Mouse (Mus musculus): ENCODE data around the gene Plin4. TPM values are rescaled to one million over a fixed set of nuclear protein-coding genes. Genes with fewer than 3 reads are reported as not detected.
"Not testable (repeated sequence)": the region's sequence is repeated elsewhere in the genome, so short reads cannot be mapped to it uniquely, and the experiment has no call there.

Gene Plin4
- polyA plus RNA-seq, 1 experiment from 2014 or later = 7.1 TPM

DNA sequence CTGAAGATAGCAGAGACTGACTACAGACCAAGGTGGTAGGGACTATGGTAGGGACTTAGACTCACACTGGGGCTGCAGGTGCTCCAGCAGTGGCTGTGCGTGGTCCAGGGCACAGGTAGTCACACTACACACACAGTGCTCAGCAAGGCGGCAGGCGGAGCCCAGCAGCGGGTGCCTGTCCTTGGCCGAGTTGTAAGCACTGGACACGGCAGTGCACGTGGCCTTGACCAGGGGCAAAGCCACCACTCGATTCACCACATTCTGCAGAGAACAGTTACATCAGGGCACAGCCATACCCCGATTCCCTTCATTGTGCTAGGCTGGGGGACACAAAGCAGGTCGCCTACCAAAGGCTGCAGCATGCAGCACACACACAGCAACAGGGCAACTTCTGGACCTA, 6.6 kb upstream of the Plin4 start:
- CTCF ChIA-PET = interaction anchor here (1.4 to 1.6 kb wide), 2 partner anchors 9 to 17 kb away, joined by 3 to 4 read pairs; no protein-coding TSS in a partner anchor
- DNase-seq (ENCODE audit: low read depth, low spot score) (no peak), ATAC-seq (no peak)
- H3K27me3 ChIP-seq = peaks cover 18% of the 10 kb centered on the region
- POLR2A ChIA-PET = no interaction called here
- no peak for TF ChIP-seq CTCF (IDR thresholded peaks at IDR 0.05)
- in situ Hi-C loops (cut with MboI; ENCODE audit: low pct_unique_long_range_greater_than_20kb) = no loop called here

DNA sequence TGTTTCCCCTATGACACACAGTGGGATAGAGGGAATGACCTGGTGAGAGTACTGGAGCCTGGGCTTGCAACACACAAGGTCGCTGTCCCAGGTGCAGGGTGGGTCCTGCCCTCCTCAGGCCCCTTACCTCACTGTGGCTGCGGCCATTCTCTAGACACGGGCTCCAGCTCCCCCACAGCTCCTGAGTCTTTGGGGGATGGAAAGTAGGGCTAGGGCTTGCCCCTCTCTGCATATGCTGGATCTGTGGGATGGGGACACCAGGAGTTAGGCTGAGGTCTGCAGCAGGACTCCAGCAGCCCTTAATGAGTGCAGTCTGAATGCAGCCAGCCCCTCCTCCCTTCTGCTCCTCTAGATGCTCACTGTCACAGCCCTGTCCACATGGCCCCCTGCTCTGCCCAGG, 3.1 kb upstream of the Plin4 start:
- TF ChIP-seq CTCF (IDR thresholded peaks at IDR 0.05) = no peak

DNA sequence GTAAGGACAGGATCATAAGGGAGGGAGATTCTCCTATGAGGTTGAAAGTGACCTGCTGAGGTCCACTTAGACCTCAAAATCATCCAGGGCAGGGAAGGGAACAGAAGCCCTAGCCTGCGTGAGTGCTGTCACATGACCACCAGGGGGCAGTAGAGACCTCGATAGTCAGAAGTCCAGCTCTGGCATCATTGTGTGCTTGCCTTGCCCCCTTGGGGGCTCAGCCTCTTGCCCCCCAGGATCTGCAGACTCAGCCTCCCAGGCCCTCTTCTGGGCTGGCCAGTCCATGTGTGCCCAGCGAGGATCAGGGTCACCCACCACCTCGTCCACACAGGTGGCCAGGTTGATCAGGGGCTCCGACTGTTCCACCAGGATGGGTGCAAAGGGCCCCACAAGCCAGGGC, 2.3 kb upstream of the Plin4 start:
- no peak for ATAC-seq

More for the DNA sequence above, 3.1 kb upstream of the Plin4 start:
- ChIA-PET CTCF (interaction anchor here (1.7 kb wide), 1 partner anchor 26 kb away, joined by 3 read pairs; no protein-coding TSS in a partner anchor), POLR2A (no interaction called here)
- peaks cover 5% of the 10 kb centered on the region for H3K27me3 ChIP-seq
- ATAC-seq (no peak), DNase-seq (ENCODE audit: low read depth, low spot score) (no peak)
- in situ Hi-C loops (cut with MboI; ENCODE audit: low pct_unique_long_range_greater_than_20kb) = no loop called here

DNA sequence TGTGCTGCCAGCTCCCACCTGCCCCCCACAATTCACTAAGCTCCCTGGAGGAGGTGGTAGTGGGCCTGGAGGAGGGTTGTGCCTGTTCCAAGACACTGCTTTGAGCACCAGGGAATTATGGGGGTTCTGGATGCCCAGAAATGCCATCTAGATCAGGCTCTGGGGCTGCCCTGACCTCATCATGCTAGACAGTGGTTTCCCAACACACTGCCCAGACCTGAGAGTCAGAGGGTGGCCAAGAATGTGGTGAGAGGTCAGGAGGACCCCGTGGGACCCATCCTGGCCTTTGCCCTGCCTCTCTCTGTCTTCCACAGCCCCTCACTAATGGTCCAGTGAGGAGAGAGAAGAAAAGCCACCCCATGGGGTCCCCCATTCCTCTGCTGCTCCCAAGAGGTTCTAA, 1.4 kb upstream of the Plin4 start:
- ATAC-seq = no peak
- no peaks in the 10 kb centered on the region for H3K27me3 ChIP-seq
- TF ChIP-seq CTCF (IDR thresholded peaks at IDR 0.05) = no peak
- in situ Hi-C loops (cut with MboI; ENCODE audit: low pct_unique_long_range_greater_than_20kb) = no loop called here
- POLR2A ChIA-PET = no interaction called here
- CTCF ChIA-PET = interaction anchor here (0.7 to 1.7 kb wide), 6 partner anchors 8 to 90 kb away, joined by 3 to 10 read pairs (median 4); no protein-coding TSS in a partner anchor
- DNase-seq (ENCODE audit: low read depth, low spot score) = no peak

More for the DNA sequence above, 2.3 kb upstream of the Plin4 start:
- POLR2A ChIA-PET = interaction anchor here (0.8 kb wide), 1 partner anchor 39 kb away, joined by 3 read pairs; no protein-coding TSS in a partner anchor
- TF ChIP-seq CTCF (IDR thresholded peaks at IDR 0.05) = no peak
- CTCF ChIA-PET = interaction anchor here (0.7 to 1.7 kb wide), 5 partner anchors 9 to 26 kb away, joined by 3 to 10 read pairs (median 4); no protein-coding TSS in a partner anchor
- no peak for DNase-seq (ENCODE audit: low read depth, low spot score)
- in situ Hi-C loops (cut with MboI; ENCODE audit: low pct_unique_long_range_greater_than_20kb) = no loop called here
- no peaks in the 10 kb centered on the region for H3K27me3 ChIP-seq

DNA sequence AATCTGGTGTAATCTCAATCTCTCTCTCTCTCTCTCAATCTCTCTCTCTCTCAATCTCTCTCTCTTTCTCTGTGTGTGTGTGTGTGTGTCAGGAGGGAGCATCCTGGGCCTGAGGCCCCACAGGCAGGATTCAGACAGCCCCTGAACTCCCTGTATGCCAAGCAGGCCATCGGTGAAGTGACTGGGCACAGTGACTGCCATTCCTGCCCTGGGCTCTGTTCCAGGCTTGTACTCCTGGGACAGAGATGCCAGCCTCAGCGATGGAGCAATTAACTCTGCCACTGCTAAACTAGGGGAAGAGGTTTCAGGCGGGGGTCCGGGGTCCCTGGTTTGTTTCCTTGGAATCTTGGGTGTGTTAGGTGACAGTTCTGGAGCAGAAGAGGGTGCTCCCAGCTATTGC, 968 bp upstream of the Plin4 start:
- TF ChIP-seq CTCF (IDR thresholded peaks at IDR 0.05) = no peak
- in situ Hi-C loops (cut with MboI; ENCODE audit: low pct_unique_long_range_greater_than_20kb) = no loop called here
- no peak for DNase-seq (ENCODE audit: low read depth, low spot score)
- no peaks in the 10 kb centered on the region for H3K27me3 ChIP-seq
- ChIA-PET CTCF (interaction anchor here (1.6 kb wide), 1 partner anchor 10 kb away, joined by 10 read pairs; no protein-coding TSS in a partner anchor), POLR2A (no interaction called here)
- no peak for ATAC-seq

DNA sequence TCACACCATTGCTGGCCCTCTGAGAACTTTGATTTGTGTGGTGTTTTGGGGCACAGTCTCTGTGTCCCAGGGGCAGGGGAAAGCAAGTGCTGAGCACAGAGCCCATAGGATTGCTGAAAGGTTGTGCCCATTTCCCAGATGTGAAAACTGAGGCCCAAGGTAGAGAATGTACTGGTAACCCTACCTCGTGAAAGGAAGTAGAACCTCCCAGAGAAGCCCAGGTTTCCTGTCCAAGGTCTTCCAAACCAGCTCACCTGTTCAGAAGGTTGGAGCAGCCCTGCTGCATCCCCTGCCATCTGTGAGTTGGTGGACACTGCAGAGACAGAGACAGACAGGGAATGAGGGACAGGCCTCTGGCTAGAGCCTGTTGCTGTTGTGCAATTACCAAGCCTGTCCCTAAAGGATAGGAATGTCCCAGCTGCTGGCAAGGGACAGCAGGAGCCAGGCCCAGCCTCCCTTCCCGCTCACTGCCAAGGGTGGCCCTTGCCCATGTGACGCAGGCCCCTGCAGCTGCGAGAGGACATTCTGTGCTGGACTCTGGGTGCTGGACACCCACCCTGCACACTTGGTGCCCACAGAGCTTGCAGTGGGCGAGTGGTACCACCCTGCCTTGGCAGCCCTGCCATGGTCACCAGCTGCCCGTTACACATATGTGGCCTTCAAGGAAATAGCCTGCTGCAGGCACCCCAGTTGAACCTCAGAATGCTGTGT, 1.1 kb downstream of the Plin4 start:
- POLR2A ChIA-PET = interaction anchor here (0.6 to 1.5 kb wide), 2 partner anchors 9 to 146 kb away, joined by 3 to 8 read pairs; no protein-coding TSS in a partner anchor
- ATAC-seq (no peak), DNase-seq (ENCODE audit: low read depth, low spot score) (no peak)
- in situ Hi-C loops (cut with MboI; ENCODE audit: low pct_unique_long_range_greater_than_20kb) = no loop called here
- TF ChIP-seq CTCF (IDR thresholded peaks at IDR 0.05) = no peak
- no peaks in the 10 kb centered on the region for H3K27me3 ChIP-seq
- CTCF ChIA-PET = interaction anchor here (1.0 kb wide), 1 partner anchor 72 kb away, joined by 3 read pairs; the partner anchor contains the start of gene Sh3gl1

DNA sequence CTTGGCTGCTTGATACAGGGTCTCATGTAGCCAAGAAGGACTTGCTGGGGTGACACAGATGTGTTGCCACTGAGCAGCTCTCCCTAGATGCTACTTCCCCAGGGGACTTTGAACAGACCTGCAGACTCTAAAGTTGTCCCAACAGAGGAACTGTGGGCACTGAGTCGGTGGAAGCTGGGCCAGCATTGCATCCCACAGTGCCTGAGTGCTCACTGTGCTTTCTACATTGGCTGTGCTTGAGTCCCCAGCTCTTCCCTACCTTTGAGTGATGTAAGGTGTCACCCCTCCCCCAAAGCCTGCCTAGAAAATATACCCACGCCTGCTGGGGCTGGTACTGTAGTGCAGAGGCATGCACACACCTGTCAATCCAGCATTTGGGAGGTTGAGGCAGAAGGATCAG, 1.9 kb downstream of the Plin4 start:
- ATAC-seq = no peak
- ChIA-PET CTCF (no interaction called here), POLR2A (interaction anchor here (0.5 to 1.5 kb wide), 4 partner anchors 8 to 149 kb away, joined by 3 to 8 read pairs (median 4); partner anchors contain the start of gene Yju2)
- TF ChIP-seq CTCF (IDR thresholded peaks at IDR 0.05) = no peak
- no peak for DNase-seq (ENCODE audit: low read depth, low spot score)
- H3K27me3 ChIP-seq = no peaks in the 10 kb centered on the region
- in situ Hi-C loops (cut with MboI; ENCODE audit: low pct_unique_long_range_greater_than_20kb) = no loop called here

DNA sequence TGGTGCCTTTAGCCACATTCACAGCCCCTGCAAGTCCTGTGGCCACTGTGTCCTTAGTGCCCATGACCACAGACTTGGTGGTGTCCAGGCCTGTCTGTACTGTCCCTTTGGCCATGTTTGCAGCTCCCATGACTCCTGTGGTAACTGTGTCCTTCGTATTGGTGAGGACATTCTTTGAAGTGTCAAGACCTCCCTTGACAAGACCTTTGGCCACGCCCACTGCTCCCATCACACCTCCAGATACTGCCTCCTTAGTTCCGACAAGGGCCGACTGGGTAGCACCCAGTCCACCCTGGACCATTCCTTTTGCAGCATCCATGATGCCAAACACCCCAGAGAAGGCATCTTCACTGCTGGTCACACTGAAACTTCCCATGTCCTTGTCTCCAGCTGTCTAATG, 2.6 kb downstream of the Plin4 start:
- in situ Hi-C loops (cut with MboI; ENCODE audit: low pct_unique_long_range_greater_than_20kb) = no loop called here
- ATAC-seq (no peak), DNase-seq (ENCODE audit: low read depth, low spot score) (no peak)
- CTCF ChIA-PET = no interaction called here
- POLR2A ChIA-PET = interaction anchor here (1.4 kb wide), 1 partner anchor 11 kb away, joined by 4 read pairs; no protein-coding TSS in a partner anchor
- TF ChIP-seq CTCF (IDR thresholded peaks at IDR 0.05) = no peak
- no peaks in the 10 kb centered on the region for H3K27me3 ChIP-seq

DNA sequence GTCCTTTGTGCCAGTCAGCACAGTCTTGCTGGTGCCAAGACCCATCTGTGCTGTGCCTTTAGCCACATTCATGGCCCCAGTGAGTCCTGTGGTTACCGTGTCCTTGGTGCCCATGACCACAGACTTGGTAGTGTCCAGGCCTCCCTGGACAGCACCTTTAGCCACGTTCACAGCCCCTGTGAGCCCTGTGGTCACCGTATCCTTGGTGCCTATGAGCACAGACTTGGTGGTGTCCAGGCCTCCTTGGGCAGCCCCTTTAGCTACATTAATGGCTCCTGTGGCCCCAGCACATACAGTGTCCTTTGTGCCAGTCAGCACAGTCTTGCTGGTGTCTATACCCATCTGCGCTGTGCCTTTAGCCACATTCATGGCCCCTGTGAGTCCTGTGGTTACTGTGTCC, 3.2 kb downstream of the Plin4 start:
- CTCF ChIA-PET; H3K27me3 ChIP-seq; DNase-seq (ENCODE audit: low read depth, low spot score); in situ Hi-C loops (cut with MboI; ENCODE audit: low pct_unique_long_range_greater_than_20kb); ATAC-seq: not testable (repeated sequence)
- POLR2A ChIA-PET = interaction anchor here (1.4 kb wide), 1 partner anchor 11 kb away, joined by 4 read pairs; no protein-coding TSS in a partner anchor

DNA sequence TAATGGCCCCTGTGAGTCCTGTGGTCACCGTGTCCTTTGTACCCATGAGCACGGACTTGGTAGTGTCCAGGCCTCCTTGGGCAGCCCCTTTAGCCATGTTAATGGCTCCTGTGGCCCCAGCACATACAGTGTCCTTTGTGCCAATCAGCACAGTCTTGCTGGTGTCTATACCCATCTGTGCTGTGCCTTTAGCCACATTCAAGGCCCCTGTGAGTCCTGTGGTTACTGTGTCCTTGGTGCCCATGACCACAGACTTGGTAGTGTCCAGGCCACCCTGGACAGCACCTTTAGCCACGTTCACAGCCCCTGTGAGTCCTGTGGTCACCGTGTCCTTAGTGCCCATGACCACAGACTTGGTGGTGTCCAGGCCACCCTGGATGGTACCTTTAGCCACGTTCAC, 4.8 kb downstream of the Plin4 start:
- DNase-seq (ENCODE audit: low read depth, low spot score); POLR2A ChIA-PET; CTCF ChIA-PET; in situ Hi-C loops (cut with MboI; ENCODE audit: low pct_unique_long_range_greater_than_20kb); H3K27me3 ChIP-seq; ATAC-seq: not testable (repeated sequence)
